Mouse (Mus musculus) CH12.LX (cell line): ENCODE results near the gene Tsc22d4. TPM values are rescaled to one million over a fixed set of nuclear protein-coding genes. Genes with fewer than 3 reads are reported as not detected.
"Not testable (repeated sequence)": the region's sequence is repeated elsewhere in the genome, so short reads cannot be mapped to it uniquely, and the experiment has no call there.

ENCODE experiments used
- DNase-seq: peaks from one replicate; pipeline ENCODE4 v3.0.0-alpha.2; 2013; ENCODE audit errors: extremely low read depth
- H3K27ac ChIP-seq: 2 replicates; pipeline ENCODE4 v1.5.1; 2012; ENCODE audit warnings: low read depth, mild to moderate bottlenecking, control low read depth, moderate library complexity; ENCODE audit not compliant: insufficient read depth
- H3K27me3 ChIP-seq: replicated peaks from 2 replicates; pipeline ENCODE3; 2012; ENCODE audit warnings: inconsistent platforms
- H3K36me3 ChIP-seq, 2 experiments: replicated peaks in 1 of 2; 2 replicates each; pipeline versions ENCODE3 to v1.6.1; 2012; ENCODE audit warnings: inconsistent platforms in 1 of 2, low read length in 1 of 2, mild to moderate bottlenecking in 1 of 2, mixed read lengths in 1 of 2, moderate library complexity in 1 of 2; ENCODE audit not compliant: control insufficient read depth in 1 of 2, insufficient read depth in 1 of 2
- H3K4me1 ChIP-seq, 2 experiments: 2 replicates each; pipeline ENCODE4 v1.6.1; 2012; ENCODE audit warnings: inconsistent platforms in 1 of 2, moderate library complexity in 1 of 2; ENCODE audit not compliant: insufficient read depth in 2 of 2, control insufficient read depth in 1 of 2
- H3K4me2 ChIP-seq: 2 replicates; pipeline ENCODE4 v1.6.1; 2012; ENCODE audit warnings: low read depth, mild to moderate bottlenecking, control low read depth; ENCODE audit not compliant: poor library complexity, insufficient read depth, severe bottlenecking
- H3K4me3 ChIP-seq, 3 experiments: fragments of 150-350 bp in 1 of 3; sonication (generic) in 1 of 3; replicated peaks in 1 of 3; 2 replicates each; pipeline versions ENCODE3 to v1.5.1; 2011 to 2012; ENCODE audit warnings: low read depth in 2 of 3, low read length in 2 of 3, mild to moderate bottlenecking in 2 of 3, moderate library complexity in 2 of 3, control low read depth in 1 of 3, improper control_type of control experiment in 1 of 3, inconsistent platforms in 1 of 3, mixed read lengths in 1 of 3; ENCODE audit not compliant: poor library complexity in 1 of 3
- H3K79me2 ChIP-seq: replicated peaks from 2 replicates; pipeline ENCODE4 v1.6.1; 2012; ENCODE audit warnings: mild to moderate bottlenecking, moderate library complexity; ENCODE audit not compliant: control insufficient read depth, poor library complexity, insufficient read depth, severe bottlenecking; ENCODE audit errors: extremely low read depth
- H3K9ac ChIP-seq: 2 replicates; pipeline ENCODE4 v1.6.1; 2012; ENCODE audit warnings: low read depth, mild to moderate bottlenecking, control low read depth, moderate library complexity; ENCODE audit not compliant: insufficient read depth
- H3K9me3 ChIP-seq: replicated peaks from 2 replicates; pipeline ENCODE3; 2012; ENCODE audit warnings: low read length, inconsistent platforms, mixed read lengths
- BHLHE40 ChIP-seq: IDR thresholded peaks from 2 replicates; pipeline ENCODE4 v1.6.1; 2011; ENCODE audit warnings: mild to moderate bottlenecking, low read depth, low read length, improper control_type of control experiment
- CHD1 ChIP-seq: IDR thresholded peaks from 2 replicates; pipeline ENCODE4 v1.6.1; 2012; ENCODE audit warnings: low read depth, low read length, improper control_type of control experiment, inconsistent platforms
- CTCF ChIP-seq, 2 experiments: IDR thresholded peaks in 1 of 2; conservative IDR thresholded peaks in 1 of 2; 2 replicates each; pipeline ENCODE4 v1.5.1; 2011 to 2012; ENCODE audit warnings: low read depth in 2 of 2, low read length in 2 of 2, improper control_type of control experiment in 1 of 2, inconsistent platforms in 1 of 2, mild to moderate bottlenecking in 1 of 2, moderate library complexity in 1 of 2
- E2F4 ChIP-seq: IDR thresholded peaks from 2 replicates; pipeline ENCODE4 v1.6.1; 2011; ENCODE audit warnings: low read depth, low read length, improper control_type of control experiment; ENCODE audit not compliant: insufficient replicate concordance
- JUND ChIP-seq: conservative IDR thresholded peaks from 2 replicates; pipeline ENCODE4 v1.6.1; 2011; ENCODE audit warnings: low read depth, low read length, improper control_type of control experiment
- KAT2A ChIP-seq: IDR thresholded peaks from 2 replicates; pipeline ENCODE4 v1.6.1; 2012; ENCODE audit warnings: low read length, improper control_type of control experiment, inconsistent platforms; ENCODE audit not compliant: insufficient replicate concordance
- MAFK ChIP-seq: IDR thresholded peaks from 2 replicates; pipeline ENCODE4 v1.6.1; 2011; ENCODE audit warnings: low read length, improper control_type of control experiment; ENCODE audit not compliant: insufficient replicate concordance
- MAX ChIP-seq: IDR thresholded peaks from 2 replicates; pipeline ENCODE4 v1.6.1; 2011; ENCODE audit warnings: low read length, improper control_type of control experiment
- MAZ ChIP-seq: IDR thresholded peaks from 2 replicates; pipeline ENCODE4 v1.6.1; 2012; ENCODE audit warnings: low read depth, mild to moderate bottlenecking, inconsistent platforms, low read length, improper control_type of control experiment, moderate library complexity
- MXI1 ChIP-seq: IDR thresholded peaks from 2 replicates; pipeline ENCODE4 v1.6.1; 2011; ENCODE audit warnings: mild to moderate bottlenecking, low read depth, low read length, improper control_type of control experiment
- NRF1 ChIP-seq: IDR thresholded peaks from 2 replicates; pipeline ENCODE4 v1.6.1; 2014; ENCODE audit warnings: low read depth, mild to moderate bottlenecking, inconsistent platforms, low read length, improper control_type of control experiment, moderate library complexity
- POLR2A ChIP-seq: IDR thresholded peaks from 2 replicates; pipeline ENCODE4 v1.6.1; 2011; ENCODE audit warnings: low read depth, mild to moderate bottlenecking, improper control_type of control experiment, low read length
- RAD21 ChIP-seq: IDR thresholded peaks from 2 replicates; pipeline ENCODE4 v1.6.1; 2011; ENCODE audit warnings: low read depth, mild to moderate bottlenecking, low read length, improper control_type of control experiment, moderate library complexity
- RCOR1 ChIP-seq: conservative IDR thresholded peaks from 2 replicates; pipeline ENCODE4 v1.6.1; 2012; ENCODE audit warnings: low read depth, mild to moderate bottlenecking, inconsistent platforms, low read length, improper control_type of control experiment
- SIN3A ChIP-seq: IDR thresholded peaks from 2 replicates; pipeline ENCODE4 v1.6.1; 2012; ENCODE audit warnings: low read length, improper control_type of control experiment, inconsistent platforms
- TBP ChIP-seq: conservative IDR thresholded peaks from 2 replicates; pipeline ENCODE4 v1.6.1; 2011; ENCODE audit warnings: low read depth, low read length, improper control_type of control experiment
- USF1 ChIP-seq: IDR thresholded peaks from 2 replicates; pipeline ENCODE4 v1.6.1; 2014; ENCODE audit warnings: low read depth, mild to moderate bottlenecking, inconsistent platforms, low read length, improper control_type of control experiment
- USF2 ChIP-seq: conservative IDR thresholded peaks from 2 replicates; pipeline ENCODE4 v1.6.1; 2011; ENCODE audit warnings: low read depth, low read length, improper control_type of control experiment
- ZC3H11A ChIP-seq: IDR thresholded peaks from 2 replicates; pipeline ENCODE4 v1.6.1; 2012; ENCODE audit warnings: low read depth, mild to moderate bottlenecking, inconsistent platforms, low read length, improper control_type of control experiment
- ZKSCAN1 ChIP-seq: IDR thresholded peaks from 2 replicates; pipeline ENCODE4 v1.6.1; 2012; ENCODE audit warnings: low read depth, inconsistent platforms, low read length, improper control_type of control experiment, borderline replicate concordance
- ZNF384 ChIP-seq: IDR thresholded peaks from 2 replicates; pipeline ENCODE4 v1.6.1; 2012; ENCODE audit warnings: low read depth, low read length, improper control_type of control experiment, inconsistent platforms
- dilution Hi-C: fragments of 300-500 bp; cut with MboI; formaldehyde crosslinking; loops from 2 replicates; pipeline ENCODE4 v1.14.3; 2020; ENCODE audit warnings: low sequenced_read_pairs; ENCODE audit not compliant: extremely low pct_unique_long_range_greater_than_20kb, extremely low pct_ligation_motif_present
- in situ Hi-C: fragments of 300-500 bp; cut with MboI; formaldehyde crosslinking; loops from 3 replicates; pipeline ENCODE4 v1.14.3; 2019; ENCODE audit warnings: low sequenced_read_pairs, low pct_ligation_motif_present, low pct_unique_long_range_greater_than_20kb, mixed read lengths
- polyA plus RNA-seq: library from polyadenylated mRNA; unstranded; fragments of >175 nt; gene quantifications from 2 replicates; pipeline ENCODE4 v1.2.1, GENCODE M21; 2012; ENCODE audit warnings: low read depth; ENCODE audit not compliant: insufficient read length
- total RNA-seq, 2 experiments: library from RNA; depleted of rRNA; stranded (reverse); fragments of 300-350 nt in 1 of 2; fragments of >200 nt in 1 of 2; gene quantifications; 2 replicates each; pipeline ENCODE4 v1.2.3; 2012 to 2014

The Tsc22d4 gene
- total and polyA plus RNA-seq, 3 experiments = 28.2 to 103 (median 39.9) TPM

DNA sequence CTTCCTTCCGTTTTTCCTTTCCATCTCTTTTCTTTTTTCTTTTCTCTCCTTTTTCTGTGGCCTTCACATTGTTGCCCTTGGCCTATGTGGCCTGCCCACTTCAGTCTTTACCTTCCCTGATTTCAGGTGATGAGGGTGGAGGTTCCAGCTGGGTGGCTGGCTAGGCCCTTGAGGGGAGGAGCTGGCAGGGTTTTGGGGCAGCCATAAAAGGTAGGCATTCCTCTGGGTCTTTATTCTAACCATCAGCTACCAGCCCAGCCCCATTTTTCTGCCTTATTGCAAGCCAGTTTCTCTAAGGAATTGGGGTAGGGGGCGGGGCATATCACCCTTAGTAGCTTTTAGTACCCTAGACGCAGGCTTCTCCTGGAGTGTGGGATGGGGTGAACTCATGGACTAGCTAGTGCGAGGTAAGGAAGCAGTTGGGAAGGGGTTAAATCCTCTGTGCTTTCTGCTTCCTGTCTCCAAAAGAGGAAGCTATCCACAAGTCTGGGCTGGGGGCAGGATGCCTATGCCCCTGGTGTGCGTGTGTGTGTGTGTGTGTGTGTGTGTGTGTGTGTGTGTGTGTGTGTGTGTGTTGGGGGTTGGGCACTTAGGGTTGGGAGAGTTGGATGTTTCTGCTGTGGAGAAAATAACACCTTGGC lies 2.7 kb downstream of the Tsc22d4 start:
- DNase-seq = no peak
- 0 out of 2 replicates have a peak overlapping the region, but pooled peaks have one; percentile 23 for H3K27ac ChIP-seq
- peaks cover 23 to 40% of the 10 kb centered on the region in 2 experiments for H3K36me3 ChIP-seq
- in situ Hi-C loops (no loop called here), dilution Hi-C loops (no loop called here)
- H3K4me3 ChIP-seq = peak overlapping the region; percentile 43 to 97 (median 79)
- peak overlapping the region; percentile 72 for H3K4me2 ChIP-seq
- H3K79me2 ChIP-seq = peaks cover 32% of the 10 kb centered on the region
- no peaks in the 10 kb centered on the region for H3K9me3 ChIP-seq
- TF ChIP-seq SIN3A = peak; percentile 49; the same call in 1 of the 2 replicates
- TF ChIP-seq MXI1 = peak; percentile 41; the same call in 1 of the 2 replicates
- TF ChIP-seq JUND = no peak
- no peak for TF ChIP-seq RCOR1
- TF ChIP-seq ZNF384 = no peak
- no peak for TF ChIP-seq MAZ
- H3K9ac ChIP-seq = peak overlapping the region; percentile 20; the same call in 1 of the 2 replicates
- peaks cover 6 to 39% of the 10 kb centered on the region in 2 experiments for H3K4me1 ChIP-seq
- H3K27me3 ChIP-seq = peaks cover 4% of the 10 kb centered on the region

DNA sequence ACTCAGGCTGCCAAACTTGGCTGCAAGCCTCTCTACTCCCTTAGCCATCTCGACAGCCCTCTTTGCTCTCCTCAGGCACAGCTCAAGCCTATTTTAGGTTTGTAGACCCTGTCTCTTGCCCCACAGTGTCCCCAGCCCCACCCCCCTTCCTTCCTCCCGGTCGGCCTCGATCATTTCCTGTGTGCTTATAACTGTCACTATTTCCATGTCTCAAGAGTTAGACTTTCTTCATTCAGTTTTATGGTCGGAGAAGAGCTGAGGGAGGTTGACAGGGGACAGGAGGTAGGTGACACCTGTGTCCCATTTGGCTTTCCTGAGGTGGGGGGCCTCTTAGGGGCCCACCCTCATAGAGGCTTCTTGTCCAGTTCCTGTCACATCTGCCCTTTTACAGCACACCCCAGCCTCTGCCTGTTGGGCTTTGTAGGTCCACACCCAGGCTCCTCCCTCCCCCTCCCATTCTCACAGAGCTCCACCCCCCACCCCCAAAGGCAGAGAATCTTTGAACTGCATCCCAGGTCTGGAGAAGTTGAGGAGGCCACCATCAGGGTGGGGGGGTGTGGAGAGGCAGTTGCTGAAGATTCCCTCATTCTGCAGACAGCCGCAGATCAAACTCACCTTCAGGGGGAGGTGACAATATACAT lies 3.8 kb downstream of the Tsc22d4 start:
- H3K9ac ChIP-seq = peak overlapping the region; percentile 20; the same call in 1 of the 2 replicates
- dilution Hi-C loops = no loop called here
- peak overlapping the region in 2 of 3 experiments; percentile 22 to 30 for H3K4me3 ChIP-seq
- peaks cover 6 to 39% of the 10 kb centered on the region in 2 experiments for H3K4me1 ChIP-seq
- H3K79me2 ChIP-seq = peaks cover 34% of the 10 kb centered on the region
- in situ Hi-C loops = no loop called here
- no peaks in the 10 kb centered on the region for H3K9me3 ChIP-seq
- H3K27ac ChIP-seq = peak overlapping the region; percentile 48; the same call in 1 of the 2 replicates
- H3K36me3 ChIP-seq = peaks cover 33 to 50% of the 10 kb centered on the region in 2 experiments
- H3K4me2 ChIP-seq = peak overlapping the region; percentile 72
- TF ChIP-seq MAX (no peak), ZNF384 (no peak), POLR2A (no peak), TBP (no peak), CHD1 (no peak), KAT2A (no peak), E2F4 (no peak), BHLHE40 (no peak), ZKSCAN1 (no peak), ZC3H11A (no peak), NRF1 (no peak), MAFK (no peak), CTCF (conservative IDR thresholded peaks at IDR 0.05 in 1 of 2, IDR thresholded peaks at IDR 0.05 in 1 of 2; ENCODE audit: low read depth in 2 of 2, low read length in 2 of 2) (no peak), RAD21 (no peak), MAZ (no peak), USF2 (no peak), USF1 (no peak), RCOR1 (no peak), MXI1 (no peak)
- TF ChIP-seq, all 38 proteins: peak for 0
- no peak for DNase-seq
- peaks cover 2% of the 10 kb centered on the region for H3K27me3 ChIP-seq

DNA sequence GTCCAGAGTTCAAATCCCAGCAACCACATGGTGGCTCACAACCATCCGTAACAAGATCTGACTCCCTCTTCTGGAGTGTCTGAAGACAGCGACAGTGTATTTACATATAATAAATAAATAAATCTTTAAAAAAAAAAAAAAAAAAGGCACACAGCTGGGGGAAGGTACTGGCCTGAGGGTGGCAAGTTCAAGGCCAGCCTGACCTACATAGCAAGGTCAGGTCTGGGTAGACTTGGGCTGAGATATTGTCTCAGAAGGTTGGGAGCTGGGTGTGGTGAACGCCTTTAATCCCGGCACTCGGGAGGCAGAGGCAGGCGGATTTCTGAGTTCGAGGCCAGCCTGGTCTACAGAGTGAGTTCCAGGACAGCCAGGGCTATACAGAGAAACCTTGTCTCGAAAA lies 4.7 kb downstream of the Tsc22d4 start:
- Histone ChIP-seq H3K79me2 (peaks cover 34% of the 10 kb centered on the region), H3K36me3 (peaks cover 36 to 54% of the 10 kb centered on the region in 2 experiments), H3K4me1 (peaks cover 6 to 34% of the 10 kb centered on the region in 2 experiments)
- H3K27me3 ChIP-seq, H3K9me3 ChIP-seq, H3K27ac ChIP-seq, H3K9ac ChIP-seq, H3K4me3 ChIP-seq, DNase-seq, H3K4me2 ChIP-seq, dilution Hi-C loops: not testable (repeated sequence)
- in situ Hi-C loops = loop anchor here (25.0 kb wide), 1 partner anchor 238 kb away; the partner anchor contains the start of genes Gigyf1 and Pop7
